Mouse (Mus musculus): Measurements from ENCODE around the gene Clpx. TPM values are rescaled to one million over a fixed set of nuclear protein-coding genes. Genes with fewer than 3 reads are reported as not detected.
A peak's percentile ranks its signal among the peaks of the same experiment; 100 is the strongest.

The Clpx gene
- 17.3 and 24.1 TPM in 2 replicates for total RNA-seq (2012; rRNA removed)

DNA sequence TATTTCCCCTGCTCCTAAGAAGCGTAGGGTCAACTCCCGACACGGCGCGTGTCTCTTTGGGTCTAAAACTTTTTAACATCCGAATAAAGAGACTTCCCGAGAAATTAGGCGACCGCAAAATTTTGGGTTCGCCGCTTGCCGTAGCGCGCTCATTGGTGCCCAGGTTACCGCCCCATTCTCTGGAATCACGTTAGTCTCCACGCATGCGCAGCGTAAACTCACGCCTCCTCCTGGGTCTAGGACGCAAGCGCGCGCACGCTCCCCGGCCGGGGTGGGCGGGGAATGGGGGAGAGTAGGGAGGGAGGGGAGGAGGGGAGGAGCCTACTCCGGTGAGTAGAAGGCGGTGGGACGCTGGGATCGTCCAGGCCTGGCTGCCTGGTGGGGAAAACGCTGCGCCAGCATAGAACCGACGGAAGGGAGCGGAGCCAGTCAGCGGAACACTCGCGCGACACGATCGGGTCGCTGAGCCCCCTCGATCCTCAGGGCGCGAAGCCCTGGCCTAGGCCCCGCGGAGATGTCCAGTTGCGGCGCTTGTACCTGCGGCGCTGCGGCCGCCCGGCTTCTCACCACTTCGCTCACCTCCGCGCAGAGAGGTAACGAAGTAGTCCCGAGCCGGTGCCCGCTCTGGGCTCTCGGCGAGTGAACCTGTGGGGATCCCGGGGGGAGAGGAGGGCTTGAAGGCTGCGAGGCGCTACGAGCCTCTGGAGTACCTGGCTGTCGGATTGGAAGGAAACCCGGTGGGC is at the start of gene Clpx:
Clpx (plus strand) TSS at position 288 of the 743 bp plus-strand sequence.
- DNase-seq (ENCODE audit: low read depth, low spot score) = peak; percentile 98
- Histone ChIP-seq H3K9me3 (ENCODE audit: control insufficient read depth, insufficient read depth, low read depth, low read length) (no peaks in the 10 kb centered on the region), H3K4me1 (ENCODE audit: control insufficient read depth in 2 of 2, insufficient read depth in 2 of 2, low read length in 2 of 2, poor library complexity in 1 of 2) (peaks cover 0 to 2% of the 10 kb centered on the region in 2 experiments; a peak in 1 of 4 replicates), H3K4me3 (ENCODE audit: insufficient read depth in 1 of 2, low read depth in 1 of 2, low read length in 2 of 2, poor library complexity in 1 of 2, severe bottlenecking in 1 of 2) (peak within 1 kb of the TSS; percentile 92 to 98), H3K9ac (ENCODE audit: insufficient read depth, low read depth, low read length, poor library complexity, severe bottlenecking) (peak within 1 kb of the TSS; percentile 98), H3K36me3 (ENCODE audit: control insufficient read depth, insufficient read depth, low read length, poor library complexity, severe bottlenecking) (no peaks in the 10 kb centered on the region), H3K27ac (ENCODE audit: insufficient read depth, low read depth, low read length, poor library complexity, severe bottlenecking) (no peak within 1 kb of the TSS; the same call in 1 of the 2 replicates)
- in situ Hi-C loops (cut with MboI; ENCODE audit: low sequenced_read_pairs in 2 of 2, unreplicated experiment in 2 of 2) = no loop called here
- TF ChIP-seq ZC3H11A (IDR thresholded peaks at IDR 0.05; ENCODE audit: borderline replicate concordance, low read depth, low read length) = no peak
- TF ChIP-seq ZNF384 (IDR thresholded peaks at IDR 0.05; ENCODE audit: low read depth, low read length) = no peak
- peak; percentile 47 for TF ChIP-seq MAFK (IDR thresholded peaks at IDR 0.05; ENCODE audit: insufficient read depth, low read depth, low read length)
- 0 out of 2 replicates have a peak, but pooled peaks have one; percentile 17 for TF ChIP-seq HCFC1 (IDR thresholded peaks at IDR 0.05; ENCODE audit: borderline replicate concordance, insufficient read depth, low read length)

GRCm38 (mm10) chr9:65247502-65248376 is 46.3 kb upstream of the Clpx start:
- Histone ChIP-seq H3K4me1 (ENCODE audit: control insufficient read depth in 2 of 2, insufficient read depth in 2 of 2, low read length in 2 of 2, poor library complexity in 1 of 2) (peaks cover 0 to 5% of the 10 kb centered on the region in 2 experiments; a peak in 1 of 4 replicates), H3K4me3 (ENCODE audit: insufficient read depth in 1 of 2, low read depth in 1 of 2, low read length in 2 of 2, poor library complexity in 1 of 2, severe bottlenecking in 1 of 2) (no peak overlapping the region), H3K9me3 (ENCODE audit: control insufficient read depth, insufficient read depth, low read depth, low read length) (no peaks in the 10 kb centered on the region), H3K27ac (ENCODE audit: insufficient read depth, low read depth, low read length, poor library complexity, severe bottlenecking) (no peak overlapping the region), H3K36me3 (ENCODE audit: control insufficient read depth, insufficient read depth, low read length, poor library complexity, severe bottlenecking) (no peaks in the 10 kb centered on the region), H3K9ac (ENCODE audit: insufficient read depth, low read depth, low read length, poor library complexity, severe bottlenecking) (no peak overlapping the region)
- TF ChIP-seq CHD2 (IDR thresholded peaks at IDR 0.05; ENCODE audit: low read depth, low read length) (no peak), HCFC1 (IDR thresholded peaks at IDR 0.05; ENCODE audit: borderline replicate concordance, insufficient read depth, low read length) (no peak), ZC3H11A (IDR thresholded peaks at IDR 0.05; ENCODE audit: borderline replicate concordance, low read depth, low read length) (no peak), MAFK (IDR thresholded peaks at IDR 0.05; ENCODE audit: insufficient read depth, low read depth, low read length) (no peak), ZNF384 (IDR thresholded peaks at IDR 0.05; ENCODE audit: low read depth, low read length) (no peak)
- DNase-seq (ENCODE audit: low read depth, low spot score) = no peak
- in situ Hi-C loops (cut with MboI; ENCODE audit: low sequenced_read_pairs in 2 of 2, unreplicated experiment in 2 of 2) = no loop called here

- Histone ChIP-seq H3K4me3 (ENCODE audit: insufficient read depth in 1 of 2, low read depth in 1 of 2, low read length in 2 of 2, poor library complexity in 1 of 2, severe bottlenecking in 1 of 2) (no peak overlapping the region), H3K9ac (ENCODE audit: insufficient read depth, low read depth, low read length, poor library complexity, severe bottlenecking) (no peak overlapping the region), H3K4me1 (ENCODE audit: control insufficient read depth in 2 of 2, insufficient read depth in 2 of 2, low read length in 2 of 2, poor library complexity in 1 of 2) (peaks cover 0 to 5% of the 10 kb centered on the region in 2 experiments; a peak in 1 of 4 replicates), H3K27ac (ENCODE audit: insufficient read depth, low read depth, low read length, poor library complexity, severe bottlenecking) (no peak overlapping the region), H3K9me3 (ENCODE audit: control insufficient read depth, insufficient read depth, low read depth, low read length) (no peaks in the 10 kb centered on the region), H3K36me3 (ENCODE audit: control insufficient read depth, insufficient read depth, low read length, poor library complexity, severe bottlenecking) (no peaks in the 10 kb centered on the region)
- in situ Hi-C loops (cut with MboI; ENCODE audit: low sequenced_read_pairs in 2 of 2, unreplicated experiment in 2 of 2) = no loop called here
- DNase-seq (ENCODE audit: low read depth, low spot score) = no peak
- TF ChIP-seq MAFK (IDR thresholded peaks at IDR 0.05; ENCODE audit: insufficient read depth, low read depth, low read length) (no peak), ZNF384 (IDR thresholded peaks at IDR 0.05; ENCODE audit: low read depth, low read length) (no peak), ZC3H11A (IDR thresholded peaks at IDR 0.05; ENCODE audit: borderline replicate concordance, low read depth, low read length) (no peak), HCFC1 (IDR thresholded peaks at IDR 0.05; ENCODE audit: borderline replicate concordance, insufficient read depth, low read length) (no peak), CHD2 (IDR thresholded peaks at IDR 0.05; ENCODE audit: low read depth, low read length) (no peak)
These were observed 45.7 kb upstream of the Clpx start for GRCm38 (mm10) chr9:65248377-65248690.

DNA sequence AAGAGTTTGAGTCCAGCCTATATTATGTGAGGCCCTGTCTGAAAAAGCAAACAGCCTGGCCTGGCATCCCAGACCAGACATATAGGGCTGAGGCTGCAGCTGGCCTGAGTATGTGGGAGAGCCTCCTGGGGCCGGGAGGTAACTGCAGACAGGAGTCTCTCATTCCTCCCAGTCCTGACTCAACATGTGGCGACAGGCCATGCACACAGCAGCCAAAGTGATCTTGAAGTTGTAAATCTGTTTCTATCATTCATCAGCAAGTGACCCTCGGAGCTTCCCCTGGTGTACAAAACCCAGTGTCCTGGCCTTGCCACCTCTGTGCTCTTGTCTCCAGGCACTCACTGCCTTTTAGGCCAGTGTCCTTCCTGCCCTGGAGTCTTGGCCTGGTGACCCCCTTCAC is 42.0 kb upstream of the Clpx start:
- no peaks in the 10 kb centered on the region for H3K36me3 ChIP-seq (ENCODE audit: control insufficient read depth, insufficient read depth, low read length, poor library complexity, severe bottlenecking)
- peaks cover 0 to 11% of the 10 kb centered on the region in 2 experiments; a peak in 2 of 4 replicates for H3K4me1 ChIP-seq (ENCODE audit: control insufficient read depth in 2 of 2, insufficient read depth in 2 of 2, low read length in 2 of 2, poor library complexity in 1 of 2)
- in situ Hi-C loops (cut with MboI; ENCODE audit: low sequenced_read_pairs in 2 of 2, unreplicated experiment in 2 of 2) = no loop called here
- no peak overlapping the region for H3K27ac ChIP-seq (ENCODE audit: insufficient read depth, low read depth, low read length, poor library complexity, severe bottlenecking)
- no peak for DNase-seq (ENCODE audit: low read depth, low spot score)
- H3K4me3 ChIP-seq (ENCODE audit: insufficient read depth in 1 of 2, low read depth in 1 of 2, low read length in 2 of 2, poor library complexity in 1 of 2, severe bottlenecking in 1 of 2) = no peak overlapping the region
- no peak overlapping the region for H3K9ac ChIP-seq (ENCODE audit: insufficient read depth, low read depth, low read length, poor library complexity, severe bottlenecking)
- no peaks in the 10 kb centered on the region for H3K9me3 ChIP-seq (ENCODE audit: control insufficient read depth, insufficient read depth, low read depth, low read length)
- TF ChIP-seq ZNF384 (IDR thresholded peaks at IDR 0.05; ENCODE audit: low read depth, low read length) = no peak
- no peak for TF ChIP-seq MAFK (IDR thresholded peaks at IDR 0.05; ENCODE audit: insufficient read depth, low read depth, low read length)
- TF ChIP-seq CHD2 (IDR thresholded peaks at IDR 0.05; ENCODE audit: low read depth, low read length) = no peak
- no peak for TF ChIP-seq ZC3H11A (IDR thresholded peaks at IDR 0.05; ENCODE audit: borderline replicate concordance, low read depth, low read length)
- no peak for TF ChIP-seq HCFC1 (IDR thresholded peaks at IDR 0.05; ENCODE audit: borderline replicate concordance, insufficient read depth, low read length)

Data from ES-E14 (cell line).